Comparison of ENCODE assay signal across 20 mouse cellular contexts in the genomic region with DNA sequence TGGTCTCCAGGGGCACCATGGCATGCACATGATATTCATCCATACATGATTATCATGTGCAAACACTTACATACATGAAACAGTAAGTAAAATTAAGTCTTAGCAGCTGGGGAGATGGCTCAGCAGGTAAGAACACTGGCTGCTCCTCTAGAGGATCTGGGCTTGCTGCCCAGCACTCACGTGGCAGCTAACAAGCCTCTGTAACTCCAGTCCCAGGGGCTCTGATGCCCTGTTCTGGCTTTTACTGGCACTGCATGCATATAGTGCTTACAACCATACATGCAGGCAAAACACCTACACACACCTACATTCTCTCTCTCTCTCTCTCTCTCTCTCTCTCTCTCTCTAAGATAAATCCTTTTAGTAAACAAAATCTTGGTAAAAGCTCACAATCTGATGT.
DNase-seq lines count a peak whose midpoint lies in the region; ATAC-seq lines count a peak whose summit lies in the region.
"Had no signal": no experiment of that assay in that cellular context is flagged by ENCODE, and none has a peak within 500 bp of the region (broad histone marks: within the 10 kb centered on the region; RNA-seq: fewer than 3 reads in every experiment).

No protein-coding gene starts in this region.

- H3K9me3 ChIP-seq in liver, embryonic 11.5 days (ENCODE audit: control insufficient read depth, low read length), result no peaks in the 10 kb centered on the region

- peaks cover 3% of the 10 kb centered on the region for H3K36me3 ChIP-seq in liver, embryonic 11.5 days (ENCODE audit: control insufficient read depth, insufficient read depth, low read length)

- H3K27ac ChIP-seq in liver, embryonic 11.5 days (ENCODE audit: low read depth, low read length), result no peak overlapping the region

- WGBS in liver, embryonic 11.5 days, result 79% methylated on average over 1 of the region's 1 CpGs

- no peak overlapping the region for H3K9ac ChIP-seq in liver, embryonic 11.5 days (ENCODE audit: low read depth, low read length)
- H3K9ac ChIP-seq: forebrain, postnatal 0 days had no signal

- H3K27me3 ChIP-seq in liver, embryonic 11.5 days (replicated peaks; ENCODE audit: control insufficient read depth, insufficient read depth, low read length), result no peaks in the 10 kb centered on the region
- H3K27me3 ChIP-seq: Patski had no signal

- ATAC-seq in activated CD4-positive, CD25-positive, alpha-beta regulatory T cell, adult 4 months, result no peak
- ATAC-seq in liver, embryonic 11.5 days (replicated peaks; ENCODE audit: low FRiP score), result no peak
- ATAC-seq: forebrain, postnatal 0 days; intestine, embryonic 16.5 days; Patski had no signal

- DNase-seq in cerebellum, adult 18-20 months, result peak; percentile 19 to 30
- DNase-seq in cerebellum, adult 11 months, result no peak
- DNase-seq in kidney, adult 11 months, result peak; percentile 24
- DNase-seq in kidney, postnatal 4 days, result no peak
- peak; percentile 22 for DNase-seq in adipocyte (ENCODE audit: low spot score)
- DNase-seq in heart, postnatal 4 days, result peak; percentile 68
- no peak for DNase-seq in liver, embryonic 11.5 days (ENCODE audit: low spot score)
- DNase-seq: cerebellum, adult 9-11 months; embryo, embryonic 11 days; forebrain, postnatal 0 days; gastrocnemius, postnatal 14 days; layer of hippocampus, adult 9-11 months; liver; lung, adult 2 months; midbrain, embryonic 14.5 days; thymus, postnatal 4 days had no signal

- H3K4me3 ChIP-seq in liver, embryonic 11.5 days (ENCODE audit: low read depth, low read length), result no peak overlapping the region
- H3K4me3 ChIP-seq: erythroblast, embryonic 14.5 days had no signal

- no peaks in the 10 kb centered on the region for H3K4me1 ChIP-seq in liver, embryonic 11.5 days (replicated peaks; ENCODE audit: control insufficient read depth, insufficient read depth, low read length)

- H3K4me2 ChIP-seq in liver, embryonic 11.5 days, result no peak overlapping the region

Comparison
In these comparisons a context has a peak if more than half of its experiments do, and no peak if none do; other contexts are left out.
1. DNase-seq: peak in cerebellum, adult 18-20 months (2 of 2), kidney, adult 11 months (single experiment), adipocyte (single experiment) and heart, postnatal 4 days (single experiment); none in cerebellum, adult 11 months (single experiment), kidney, postnatal 4 days (0 of 2) and liver, embryonic 11.5 days (single experiment).